Mouse (Mus musculus) heart, adult 2 months (tissue): ENCODE data around the gene Peli3. TPM values are rescaled to one million over a fixed set of nuclear protein-coding genes. Genes with fewer than 3 reads are reported as not detected.
A peak's percentile ranks its signal among the peaks of the same experiment; 100 is the strongest.

Experiments used
- DNase-seq, 2 experiments: peaks; one replicate each; pipeline ENCODE4 v3.0.0; 2021
- H3K27ac ChIP-seq: fragments of 200-600 bp; 2 replicates; pipeline ENCODE4 v1.8.1; 2022
- H3K27me3 ChIP-seq: fragments of 200-500 bp; 2 replicates; pipeline ENCODE4 v1.6.1; 2012; ENCODE audit warnings: mild to moderate bottlenecking, low read length, inconsistent platforms, mixed read lengths; ENCODE audit not compliant: control insufficient read depth, insufficient read depth
- H3K36me3 ChIP-seq: fragments of 200-500 bp; 2 replicates; pipeline ENCODE4 v1.6.1; 2012; ENCODE audit warnings: low read length, inconsistent platforms; ENCODE audit not compliant: control insufficient read depth, insufficient read depth
- H3K4me1 ChIP-seq: fragments of 200-500 bp; 2 replicates; pipeline ENCODE4 v1.6.1; 2011; ENCODE audit warnings: low read length; ENCODE audit not compliant: control insufficient read depth, insufficient read depth
- H3K4me3 ChIP-seq: fragments of 200-600 bp; 2 replicates; pipeline ENCODE4 v1.8.1; 2022
- H3K79me2 ChIP-seq: fragments of 200-500 bp; replicated peaks from 2 replicates; pipeline ENCODE4 v1.6.1; 2012; ENCODE audit warnings: mild to moderate bottlenecking, inconsistent platforms, low read length, moderate library complexity, mixed read lengths; ENCODE audit not compliant: control insufficient read depth, insufficient read depth
- H3K9ac ChIP-seq: fragments of 200-500 bp; 2 replicates; pipeline ENCODE4 v1.6.1; 2012; ENCODE audit warnings: low read depth, mild to moderate bottlenecking, control low read depth, inconsistent platforms, low read length, mixed read lengths
- CTCF ChIP-seq: fragments of 200-600 bp; IDR thresholded peaks from 2 replicates; pipeline ENCODE4 v1.8.1; 2022; ENCODE audit warnings: antibody characterized with exemption, mild to moderate bottlenecking, moderate library complexity
- EP300 ChIP-seq: fragments of 200-500 bp; IDR thresholded peaks from 2 replicates; pipeline ENCODE4 v1.6.1; 2011; ENCODE audit warnings: low read depth, low read length, control low read depth; ENCODE audit not compliant: insufficient read depth
- POLR2A ChIP-seq: fragments of 200-500 bp; IDR thresholded peaks from 2 replicates; pipeline ENCODE4 v1.6.1; 2011; ENCODE audit warnings: mild to moderate bottlenecking, low read depth, low read length, control low read depth; ENCODE audit not compliant: insufficient read depth
- WGBS: fragments of 180-500 bp; shearing (Covaris S2); methylation state at CpG from one replicate; pipeline ENCODE4 v1.1.7; 2018; 5-methylcytosine and 5-hydroxymethylcytosine counted together
- intact Hi-C: fragments of 180-260 bp; cut with DNase I; formaldehyde crosslinking; loops from one replicate; pipeline ENCODE4 v1.15.1; 2025
- polyA plus RNA-seq: library from polyadenylated mRNA; depleted of rRNA; stranded (reverse); fragments of >200 nt; gene quantifications from 2 replicates; pipeline ENCODE4 v1.2.3, GENCODE M21; 2012
- total RNA-seq, 2 experiments: library from RNA; stranded (reverse); gene quantifications; 2 replicates each; pipeline ENCODE4 v1.2.3; 2021

Gene Peli3
- total and polyA plus RNA-seq, 3 experiments, result 1.9 to 2.5 (median 2.4) TPM

DNA sequence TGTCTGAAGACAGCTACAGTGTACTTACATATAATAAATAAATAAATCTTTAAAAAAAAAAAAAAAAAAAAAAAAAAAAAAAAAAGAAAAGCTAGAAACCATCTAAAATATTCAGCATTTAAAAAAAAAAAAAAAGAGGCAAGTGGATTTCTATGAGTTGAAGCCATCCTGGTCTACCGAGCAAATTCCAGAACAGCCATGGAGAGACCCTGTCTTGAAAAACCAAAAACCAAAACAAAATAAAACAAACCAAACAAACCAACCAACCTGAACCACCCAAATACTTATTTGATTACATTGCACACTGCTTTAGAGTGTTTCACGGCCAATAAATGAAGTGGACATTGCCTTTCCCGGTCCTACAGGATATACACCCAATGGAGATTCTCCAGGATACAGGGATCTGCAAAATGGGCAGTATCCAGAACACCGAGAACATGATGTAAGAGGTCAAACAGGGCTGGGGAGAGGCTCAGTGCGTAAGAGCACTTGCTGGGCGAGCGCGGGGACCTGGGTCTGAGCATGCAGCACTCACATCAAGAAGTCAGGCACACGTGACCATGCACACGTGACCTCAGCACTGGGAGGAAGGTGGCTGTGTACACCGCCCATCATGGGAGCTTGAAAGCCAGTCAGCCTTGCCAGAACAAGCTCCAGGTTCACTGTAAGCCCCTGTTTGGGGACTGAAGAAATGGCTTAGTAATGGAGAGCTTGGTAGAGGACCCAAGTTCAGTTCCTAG is 17.6 kb downstream of the Peli3 start:
- TF ChIP-seq POLR2A (no peak), CTCF (no peak), EP300 (no peak)
- DNase-seq, result no peak
- Histone ChIP-seq H3K4me1 (peaks cover 8% of the 10 kb centered on the region), H3K27me3 (no peaks in the 10 kb centered on the region), H3K4me3 (no peak overlapping the region), H3K9ac (no peak overlapping the region), H3K27ac (no peak overlapping the region), H3K36me3 (no peaks in the 10 kb centered on the region), H3K79me2 (no peaks in the 10 kb centered on the region)
- WGBS, result 96% methylated on average over 11 of the region's 11 CpGs
- intact Hi-C loops, result no loop called here

DNA sequence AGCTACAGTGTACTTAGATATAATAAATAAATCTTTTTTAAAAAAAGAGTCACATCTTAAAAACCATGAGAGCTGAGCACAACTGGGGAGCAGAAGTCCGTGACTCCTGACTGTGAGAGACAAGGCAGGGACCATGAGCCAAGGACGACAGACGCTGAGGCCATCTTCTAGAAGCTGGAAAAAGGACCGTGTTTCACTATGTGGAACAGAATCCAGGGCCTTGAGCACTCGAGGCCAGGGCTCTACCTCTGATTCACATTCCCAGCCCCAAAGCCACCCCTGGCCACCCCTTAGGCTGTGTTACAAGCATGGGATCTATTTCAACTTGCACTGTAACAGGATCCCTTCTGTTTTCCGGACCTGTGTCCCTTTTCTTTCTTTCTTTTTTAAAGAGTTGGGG is 23.3 kb downstream of the Peli3 start:
- Histone ChIP-seq H3K36me3 (no peaks in the 10 kb centered on the region), H3K27ac (no peak overlapping the region), H3K4me3 (no peak overlapping the region), H3K27me3 (no peaks in the 10 kb centered on the region), H3K4me1 (no peaks in the 10 kb centered on the region), H3K79me2 (no peaks in the 10 kb centered on the region), H3K9ac (no peak overlapping the region)
- DNase-seq, result no peak
- WGBS, result 84% methylated on average over 6 of the region's 6 CpGs
- TF ChIP-seq EP300 (no peak), CTCF (no peak), POLR2A (no peak)
- intact Hi-C loops, result no loop called here

DNA sequence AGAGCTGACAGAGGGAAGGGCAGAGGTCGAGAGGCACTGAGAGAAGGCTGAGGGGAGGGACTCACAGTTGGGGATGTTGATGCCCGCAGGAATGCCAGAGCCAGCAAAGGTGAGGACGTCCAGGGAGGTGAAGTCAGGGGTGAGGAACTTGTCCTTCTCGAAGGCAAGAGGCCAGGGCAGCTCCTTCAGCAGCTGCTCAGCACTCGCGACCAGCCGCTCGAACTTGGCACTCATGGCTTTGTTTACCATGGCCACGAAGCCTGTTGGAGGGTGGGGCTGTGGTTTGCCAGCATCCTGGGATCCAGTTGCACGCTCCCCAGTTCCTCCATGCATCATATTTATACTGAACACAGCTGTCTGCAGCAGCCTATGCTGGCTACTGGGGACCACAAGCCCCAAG is 26.1 kb downstream of the Peli3 start:
- 84% methylated on average over 10 of the region's 10 CpGs for WGBS

DNA sequence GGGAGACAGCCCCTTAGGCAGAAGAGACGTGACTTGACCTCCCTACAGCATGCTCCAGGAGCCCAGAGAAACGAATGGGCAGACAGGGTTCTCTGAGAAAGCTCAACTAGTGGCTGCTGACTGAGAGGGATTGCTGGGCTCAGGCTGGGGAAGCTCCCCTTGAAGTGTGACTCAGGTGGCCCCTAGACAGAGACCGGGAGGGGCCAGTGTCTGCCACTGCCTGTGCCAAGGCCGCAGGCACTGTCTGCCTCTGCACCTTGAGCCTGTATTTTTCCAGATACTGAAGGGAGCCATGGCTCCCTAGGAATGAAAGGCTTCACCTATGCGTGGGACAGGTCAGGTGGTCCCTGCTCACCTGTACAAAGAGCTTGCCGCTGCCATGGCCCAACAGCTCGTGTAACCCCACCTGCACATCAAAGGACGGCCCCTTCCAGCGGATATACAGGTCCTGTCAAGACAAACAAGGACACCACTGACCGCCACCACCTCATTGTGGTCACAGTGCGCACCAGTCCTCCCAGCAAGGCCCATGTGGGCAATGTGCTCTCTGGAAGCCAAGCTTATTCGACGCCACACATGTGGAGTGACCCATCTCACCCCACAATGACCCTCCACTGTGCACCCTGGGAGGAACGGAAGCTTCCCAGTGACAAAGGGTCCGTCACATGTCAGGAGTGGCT is 26.9 kb downstream of the Peli3 start:
- Histone ChIP-seq H3K36me3 (no peaks in the 10 kb centered on the region), H3K9ac (no peak overlapping the region), H3K79me2 (no peaks in the 10 kb centered on the region), H3K4me1 (no peaks in the 10 kb centered on the region), H3K27ac (no peak overlapping the region), H3K27me3 (no peaks in the 10 kb centered on the region), H3K4me3 (no peak overlapping the region)
- DNase-seq, result no peak
- TF ChIP-seq EP300 (no peak), CTCF (no peak), POLR2A (no peak)
- WGBS, result 94% methylated on average over 15 of the region's 15 CpGs
- intact Hi-C loops, result no loop called here

More for the DNA sequence above, 26.1 kb downstream of the Peli3 start:
- intact Hi-C loops, result no loop called here
- TF ChIP-seq EP300 (no peak), CTCF (no peak), POLR2A (no peak)
- no peaks in the 10 kb centered on the region for H3K79me2 ChIP-seq
- H3K27me3 ChIP-seq, result no peaks in the 10 kb centered on the region
- H3K4me3 ChIP-seq, result no peak overlapping the region
- H3K9ac ChIP-seq, result no peak overlapping the region
- H3K27ac ChIP-seq, result no peak overlapping the region
- no peaks in the 10 kb centered on the region for H3K4me1 ChIP-seq
- no peak for DNase-seq
- H3K36me3 ChIP-seq, result no peaks in the 10 kb centered on the region

DNA sequence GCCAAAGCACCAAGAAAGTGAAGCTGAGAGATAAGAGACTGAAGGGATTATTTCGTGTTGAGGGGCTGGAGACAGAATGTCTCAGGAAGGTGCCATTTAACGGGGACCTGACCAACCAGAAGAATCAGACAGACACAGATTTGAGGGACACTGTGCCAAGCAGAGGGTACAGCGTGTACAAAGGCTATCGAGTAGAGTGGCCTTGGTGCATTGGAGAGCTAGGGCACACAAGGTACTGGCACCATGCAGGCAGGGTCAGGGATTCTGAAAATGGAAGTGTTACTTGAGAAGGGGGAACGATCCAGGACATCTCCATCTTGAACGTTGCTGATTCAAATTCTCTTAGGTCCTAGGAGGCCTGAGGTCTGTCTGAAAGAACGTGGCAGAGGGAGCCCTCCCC is 33.6 kb downstream of the Peli3 start:
- no peak overlapping the region for H3K27ac ChIP-seq
- intact Hi-C loops, result loop anchor here (2.0 kb wide), 1 partner anchor 155 kb away; no protein-coding TSS in a partner anchor
- H3K79me2 ChIP-seq, result no peaks in the 10 kb centered on the region
- DNase-seq, result no peak
- no peak overlapping the region for H3K4me3 ChIP-seq
- WGBS, result 87% methylated on average over 7 of the region's 7 CpGs
- TF ChIP-seq CTCF (no peak), POLR2A (no peak), EP300 (no peak)
- no peaks in the 10 kb centered on the region for H3K27me3 ChIP-seq
- H3K9ac ChIP-seq, result no peak overlapping the region
- no peaks in the 10 kb centered on the region for H3K36me3 ChIP-seq
- peaks cover 3% of the 10 kb centered on the region for H3K4me1 ChIP-seq

DNA sequence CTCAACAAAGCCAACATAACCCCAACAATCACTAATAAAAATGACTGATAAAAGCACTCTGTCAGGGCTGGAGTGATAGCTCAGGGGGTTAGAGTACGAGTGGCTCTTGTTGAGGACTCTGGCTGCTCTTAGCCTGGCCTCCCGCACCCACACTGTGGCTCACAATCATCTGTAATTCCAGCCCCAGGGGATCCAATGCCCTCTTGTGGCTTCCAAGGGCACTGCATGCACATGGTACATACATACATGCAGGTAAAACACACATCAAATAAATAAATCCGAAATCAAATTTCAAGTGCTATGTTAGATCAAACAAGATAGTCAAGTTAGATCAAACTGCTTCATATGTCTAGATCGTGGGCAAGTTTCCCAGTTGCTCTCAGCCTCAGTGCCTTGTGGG is 34.8 kb downstream of the Peli3 start:
- H3K27ac ChIP-seq, result no peak overlapping the region
- H3K9ac ChIP-seq, result no peak overlapping the region
- DNase-seq, result no peak
- TF ChIP-seq CTCF (peak; percentile 68), EP300 (no peak)
- intact Hi-C loops, result loop anchor here (2.0 kb wide), 1 partner anchor 153 kb away; no protein-coding TSS in a partner anchor
- H3K36me3 ChIP-seq, result no peaks in the 10 kb centered on the region
- H3K79me2 ChIP-seq, result no peaks in the 10 kb centered on the region
- no peaks in the 10 kb centered on the region for H3K27me3 ChIP-seq
- peaks cover 3% of the 10 kb centered on the region for H3K4me1 ChIP-seq
- 88% methylated on average over 4 of the region's 4 CpGs for WGBS
- no peak overlapping the region for H3K4me3 ChIP-seq
